ENCODE assay signal across 8 mouse cellular contexts in genomic region chr1:75371317-75372095, GRCm38 (mm10). TPM values are rescaled to one million over a fixed set of nuclear protein-coding genes. Genes with fewer than 3 reads are reported as not detected.
DNase-seq lines count a peak whose midpoint lies in the region; ATAC-seq and TF ChIP-seq lines count a peak whose summit lies in the region.

No protein-coding gene starts in this region.

- H3K9me3 ChIP-seq in forebrain, embryonic 10.5 days = no peaks in the 10 kb centered on the region
- H3K9me3 ChIP-seq in forebrain, embryonic 16.5 days (ENCODE audit: control insufficient read depth, low read length) = no peaks in the 10 kb centered on the region
- H3K9me3 ChIP-seq in midbrain, embryonic 13.5 days = no peaks in the 10 kb centered on the region

- peaks cover 60% of the 10 kb centered on the region for H3K27me3 ChIP-seq in forebrain, embryonic 10.5 days (ENCODE audit: poor library complexity, severe bottlenecking)
- peaks cover 13% of the 10 kb centered on the region; the same call in 1 of the 2 replicates for H3K27me3 ChIP-seq in forebrain, embryonic 16.5 days (replicated peaks; ENCODE audit: control insufficient read depth, insufficient read depth, low read length)
- 0 out of 2 replicates have a peak, but pooled peaks cover 5% of the 10 kb centered on the region for H3K27me3 ChIP-seq in thymus, adult 2 months (ENCODE audit: control insufficient read depth, insufficient read depth, low read length)
- peaks cover 36% of the 10 kb centered on the region for H3K27me3 ChIP-seq in midbrain, embryonic 13.5 days

- WGBS in forebrain, embryonic 10.5 days = 60% methylated on average over 13 of the region's 13 CpGs
- WGBS in forebrain, embryonic 16.5 days = 62% methylated on average over 13 of the region's 13 CpGs
- WGBS in thymus, adult 2 months = 68% methylated on average over 13 of the region's 13 CpGs
- 55% methylated on average over 13 of the region's 13 CpGs for WGBS in midbrain, embryonic 13.5 days

- DNase-seq in forebrain, embryonic 10.5 days (ENCODE audit: extremely low spot score, low spot score) = peak; percentile 60
- DNase-seq in thymus, adult 2 months = peak; percentile 11
- no peak for DNase-seq in thymus, postnatal 36 days
- peak; percentile 67 for DNase-seq in embryo, embryonic 10.5 days (ENCODE audit: low spot score)
- DNase-seq in heart, postnatal 14 days = peak; percentile 75 to 83
- DNase-seq in left cerebral cortex, adult 9 months (ENCODE audit: low spot score in 2 of 2) = no peak

- H3K9ac ChIP-seq in forebrain, embryonic 16.5 days (replicated peaks; ENCODE audit: low read depth, low read length) = no peak overlapping the region
- no peak overlapping the region for H3K9ac ChIP-seq in midbrain, embryonic 13.5 days (replicated peaks)

- intact Hi-C loops in heart, postnatal 14 days (cut with DNase I) = loop anchor here (5.0 kb wide), 1 partner anchor 41 kb away; no protein-coding TSS in a partner anchor

- TF ChIP-seq POLR2A in thymus, adult 2 months (IDR thresholded peaks at IDR 0.05; ENCODE audit: control insufficient read depth, extremely low read depth, insufficient read depth, low read length, poor library complexity) = no peak

- ATAC-seq in forebrain, embryonic 16.5 days = no peak
- ATAC-seq in midbrain, embryonic 13.5 days = no peak

- no peak overlapping the region for H3K4me2 ChIP-seq in forebrain, embryonic 16.5 days (ENCODE audit: low read length)
- no peak overlapping the region for H3K4me2 ChIP-seq in midbrain, embryonic 13.5 days (replicated peaks)

- TF ChIP-seq CTCF in thymus, adult 2 months (IDR thresholded peaks at IDR 0.05; ENCODE audit: borderline replicate concordance, control insufficient read depth, extremely low read depth, insufficient read depth, low read length, poor library complexity) = no peak

- H3K36me3 ChIP-seq in forebrain, embryonic 10.5 days (replicated peaks) = no peaks in the 10 kb centered on the region
- H3K36me3 ChIP-seq in forebrain, embryonic 16.5 days (ENCODE audit: control insufficient read depth, insufficient read depth) = no peaks in the 10 kb centered on the region
- H3K36me3 ChIP-seq in thymus, adult 2 months (ENCODE audit: control insufficient read depth, insufficient read depth, low read length) = no peaks in the 10 kb centered on the region
- H3K36me3 ChIP-seq in midbrain, embryonic 13.5 days = no peaks in the 10 kb centered on the region

- H3K4me1 ChIP-seq in forebrain, embryonic 10.5 days = peaks cover 32% of the 10 kb centered on the region
- H3K4me1 ChIP-seq in forebrain, embryonic 16.5 days (replicated peaks; ENCODE audit: control insufficient read depth, insufficient read depth, low read length) = peaks cover 6% of the 10 kb centered on the region
- H3K4me1 ChIP-seq in thymus, adult 2 months (replicated peaks; ENCODE audit: control insufficient read depth, insufficient read depth, low read length) = no peaks in the 10 kb centered on the region
- peaks cover 38% of the 10 kb centered on the region for H3K4me1 ChIP-seq in midbrain, embryonic 13.5 days (replicated peaks)

- no peak overlapping the region for H3K4me3 ChIP-seq in forebrain, embryonic 10.5 days
- H3K4me3 ChIP-seq in forebrain, embryonic 16.5 days (replicated peaks; ENCODE audit: low read length) = no peak overlapping the region
- H3K4me3 ChIP-seq in thymus, adult 2 months (ENCODE audit: control insufficient read depth, insufficient read depth, low read length) = no peak overlapping the region
- H3K4me3 ChIP-seq in midbrain, embryonic 13.5 days (replicated peaks) = no peak overlapping the region

- no peak overlapping the region for H3K27ac ChIP-seq in forebrain, embryonic 10.5 days
- no peak overlapping the region for H3K27ac ChIP-seq in forebrain, embryonic 16.5 days (ENCODE audit: low read length)
- H3K27ac ChIP-seq in thymus, adult 2 months (ENCODE audit: control insufficient read depth, insufficient read depth, low read length) = no peak overlapping the region
- H3K27ac ChIP-seq in midbrain, embryonic 13.5 days = 0 out of 2 replicates have a peak overlapping the region, but pooled peaks have one; percentile 25

RNA-seq across cellular contexts. Expression of gene Speg, which starts 3.6 kb away (rescaled TPM):
- polyA plus RNA-seq in forebrain, embryonic 10.5 days (2016; fragmentation: Nextera tagmentation; extraction: Ambion mirVana) = 23.2 and 29.3 TPM in 2 replicates
- 10.7 and 12.9 TPM in 2 replicates for polyA plus RNA-seq in forebrain, embryonic 16.5 days (2015; fragmentation: Nextera tagmentation; extraction: Ambion mirVana)
- polyA plus RNA-seq in thymus, adult 2 months (2012; rRNA removed) = 11.0 and 12.1 TPM in 2 replicates
- 100 to 1,000 TPM; 125 to 126 TPM for total RNA-seq in heart, postnatal 14 days (2021)
- polyA plus RNA-seq in midbrain, embryonic 13.5 days (2015; fragmentation: Nextera tagmentation; extraction: Ambion mirVana) = 11.2 and 12.8 TPM in 2 replicates

RNA-seq across cellular contexts. Expression of gene Des, which starts 11.4 kb away (rescaled TPM):
- polyA plus RNA-seq in forebrain, embryonic 10.5 days (2016; fragmentation: Nextera tagmentation; extraction: Ambion mirVana) = 2.6 and 4.3 TPM in 2 replicates
- polyA plus RNA-seq in forebrain, embryonic 16.5 days (2015; fragmentation: Nextera tagmentation; extraction: Ambion mirVana) = 1.2 and 1.5 TPM in 2 replicates
- polyA plus RNA-seq in thymus, adult 2 months (2012; rRNA removed) = 6.8 and 31.6 TPM in 2 replicates
- total RNA-seq in heart, postnatal 14 days (2021) = 1,000 to 10,000 TPM; 1,039 to 1,057 TPM
- 0.84 and 1.1 TPM in 2 replicates for polyA plus RNA-seq in midbrain, embryonic 13.5 days (2015; fragmentation: Nextera tagmentation; extraction: Ambion mirVana)

RNA-seq across cellular contexts. Expression of gene Dnpep, which starts 53.7 kb away (rescaled TPM):
- 124 and 126 TPM in 2 replicates for polyA plus RNA-seq in forebrain, embryonic 10.5 days (2016; fragmentation: Nextera tagmentation; extraction: Ambion mirVana)
- polyA plus RNA-seq in forebrain, embryonic 16.5 days (2015; fragmentation: Nextera tagmentation; extraction: Ambion mirVana) = 146 and 150 TPM in 2 replicates
- polyA plus RNA-seq in thymus, adult 2 months (2012; rRNA removed) = 112 and 132 TPM in 2 replicates
- 10 to 100 TPM; 85.6 to 88.5 TPM for total RNA-seq in heart, postnatal 14 days (2021)
- polyA plus RNA-seq in midbrain, embryonic 13.5 days (2015; fragmentation: Nextera tagmentation; extraction: Ambion mirVana) = 155 and 161 TPM in 2 replicates

Comparison
In these comparisons a context has a peak if more than half of its experiments do, and no peak if none do; other contexts are left out.
1. DNase-seq: peak in forebrain, embryonic 10.5 days (single experiment), thymus, adult 2 months (single experiment), embryo, embryonic 10.5 days (single experiment) and heart, postnatal 14 days (2 of 2); none in thymus, postnatal 36 days (0 of 2) and left cerebral cortex, adult 9 months (0 of 2).